Mouse (Mus musculus) hematopoietic multipotent progenitor cell, adult 10-12 weeks (in vitro differentiated cells): ENCODE measurements around the gene Dnase1l3. TPM values are rescaled to one million over a fixed set of nuclear protein-coding genes. Genes with fewer than 3 reads are reported as not detected.

Experiments used
- polyA plus RNA-seq: library from polyadenylated mRNA; stranded (reverse); fragments of >175 nt; gene quantifications from 2 replicates; pipeline ENCODE4 v1.2.3, GENCODE M21; 2012; ENCODE audit warnings: low replicate concordance

Dnase1l3 gene
- polyA plus RNA-seq = 5.0 and 6.7 TPM in 2 replicates

GRCm38 (mm10) chr14:7994271-7994767 is at the start of gene Dnase1l3:
Gene Dnase1l3 (minus strand): TSS chr14:7994573.

GRCm38 (mm10) chr14:8002432-8003092 is 8.2 kb upstream of the Dnase1l3 start, which contains the start of gene Abhd6:
Gene Abhd6 (plus strand): TSS chr14:8002902.

GRCm38 (mm10) chr14:7957049-7957448 is 37.3 kb downstream of the Dnase1l3 start, which contains the start of gene Gm45521:
Gene Gm45521 (plus strand): TSS chr14:7957288.

Other genes with a start within 250 kb of the Dnase1l3 start
- not detected in 2 replicates for gene Gm26661, start 203.0 kb downstream of the Dnase1l3 start, polyA plus RNA-seq
- 5.1 and 8.1 TPM in 2 replicates for gene Flnb, start 176.6 kb downstream of the Dnase1l3 start, polyA plus RNA-seq
- not detected in 2 replicates for gene Gm45521, start 37.3 kb downstream of the Dnase1l3 start, polyA plus RNA-seq
- gene Abhd6, start 8.3 kb upstream of the Dnase1l3 start, polyA plus RNA-seq = 1.8 and 2.4 TPM in 2 replicates
- gene Rpp14, start 85.8 kb upstream of the Dnase1l3 start, polyA plus RNA-seq = 2.3 and 3.2 TPM in 2 replicates
- gene Pxk, start 103.6 kb upstream of the Dnase1l3 start, polyA plus RNA-seq = 27.7 and 62.0 TPM in 2 replicates
- 40.2 and 42.2 TPM in 2 replicates for gene Pdhb, start 178.5 kb upstream of the Dnase1l3 start, polyA plus RNA-seq
- gene Kctd6, start 219.6 kb upstream of the Dnase1l3 start, polyA plus RNA-seq = 2.1 and 2.6 TPM in 2 replicates